Mouse (Mus musculus) olfactory bulb, adult 2 months (tissue): ENCODE measurements around the gene Rere.

Experiments used
- CTCF ChIP-seq: fragments of 200-500 bp; IDR thresholded peaks from 2 replicates; pipeline ENCODE4 v1.5.1; 2012; ENCODE audit warnings: low read depth, mild to moderate bottlenecking, low read length, moderate library complexity; ENCODE audit not compliant: insufficient read depth
- POLR2A ChIP-seq: fragments of 200-500 bp; IDR thresholded peaks from 2 replicates; pipeline ENCODE4 v1.6.1; 2012; ENCODE audit warnings: mild to moderate bottlenecking, low read depth, low read length, moderate library complexity; ENCODE audit not compliant: insufficient read depth

DNA sequence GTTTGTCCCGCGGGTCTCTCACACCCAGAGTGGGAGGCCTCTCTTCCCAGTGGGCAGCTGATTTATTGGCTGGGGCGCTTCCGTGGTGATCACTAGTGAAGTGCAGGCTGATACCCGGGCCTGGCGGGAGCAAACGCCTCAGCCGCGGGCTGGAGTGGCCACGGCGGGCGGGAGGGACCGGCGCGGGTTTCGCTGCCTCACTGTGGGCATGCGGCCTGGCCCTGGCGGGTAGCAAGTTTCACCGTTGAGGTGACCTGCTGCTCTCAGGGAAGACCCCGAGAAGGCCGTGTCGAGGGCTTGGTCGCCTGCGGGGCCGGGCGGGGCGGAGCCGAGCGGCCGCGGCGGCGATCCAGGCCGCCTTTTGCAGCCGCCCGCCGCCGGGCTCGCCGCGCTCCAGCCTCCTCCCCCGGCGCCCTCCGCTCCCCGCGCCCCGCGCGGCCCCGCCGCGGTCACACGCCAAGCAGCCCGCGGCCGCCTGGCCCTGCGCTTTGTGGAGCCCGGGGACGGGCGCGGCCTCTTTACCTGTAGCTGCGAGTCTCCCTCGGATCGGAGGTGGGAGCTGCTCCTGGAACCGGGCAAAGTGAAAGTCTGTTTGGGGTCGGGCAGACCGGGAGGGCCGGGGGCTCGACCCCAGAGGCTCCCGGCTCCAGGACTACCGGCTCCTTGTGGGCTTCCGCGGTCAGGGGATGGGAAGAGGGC is 287.8 kb downstream of the Rere start:
- TF ChIP-seq POLR2A (no peak), CTCF (no peak)
